Comparison of ENCODE assay signal across 24 mouse cellular contexts in the genomic region with DNA sequence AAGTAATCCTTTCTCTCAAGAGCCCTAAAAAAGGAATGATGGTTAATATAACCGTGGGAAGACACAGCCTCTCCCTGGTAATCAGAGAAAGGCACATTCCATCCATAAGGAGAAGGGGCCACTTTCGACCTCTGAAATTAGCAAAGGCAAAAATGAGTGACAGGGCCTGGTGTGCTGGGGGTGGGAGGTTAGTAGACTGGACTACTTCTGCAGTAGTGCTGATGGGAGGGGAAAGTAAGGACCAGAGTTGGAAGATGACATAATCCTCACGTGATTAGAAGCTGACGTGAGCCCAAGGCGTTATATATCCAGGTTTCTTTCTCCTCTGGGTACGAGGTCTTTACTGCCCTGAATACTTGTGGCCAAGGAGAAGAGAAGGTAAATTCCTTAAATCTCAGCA. TPM values are rescaled to one million over a fixed set of nuclear protein-coding genes. Genes with fewer than 3 reads are reported as not detected.
DNase-seq lines count a peak whose midpoint lies in the region; ATAC-seq and TF ChIP-seq lines count a peak whose summit lies in the region.
"Had no signal": no experiment of that assay in that cellular context is flagged by ENCODE, and none has a peak within 500 bp of the region (broad histone marks: within the 10 kb centered on the region; RNA-seq: fewer than 3 reads in every experiment).

No protein-coding gene starts in this region.

- no peaks in the 10 kb centered on the region for H3K4me1 ChIP-seq in embryonic facial prominence, embryonic 14.5 days (ENCODE audit: control insufficient read depth, insufficient read depth, low read length)
- no peaks in the 10 kb centered on the region for H3K4me1 ChIP-seq in embryonic facial prominence, embryonic 10.5 days
- 0 out of 4 replicates have a peak, but pooled peaks cover 0 to 4% of the 10 kb centered on the region in 2 experiments for H3K4me1 ChIP-seq in heart, embryonic 14.5 days (ENCODE audit: control insufficient read depth in 2 of 2, insufficient read depth in 2 of 2, low read length in 2 of 2)
- no peaks in the 10 kb centered on the region for H3K4me1 ChIP-seq in heart, embryonic 11.5 days (ENCODE audit: control insufficient read depth, insufficient read depth, low read length)
- H3K4me1 ChIP-seq in limb, embryonic 14.5 days (ENCODE audit: control insufficient read depth, insufficient read depth, low read length), result no peaks in the 10 kb centered on the region
- H3K4me1 ChIP-seq in limb, embryonic 10.5 days, result no peaks in the 10 kb centered on the region
- H3K4me1 ChIP-seq: embryonic facial prominence, embryonic 15.5 days; forebrain, embryonic 10.5 days; heart, embryonic 12.5 days; hindbrain, embryonic 10.5 days; intestine, embryonic 15.5 days had no signal

- H3K27ac ChIP-seq in embryonic facial prominence, embryonic 14.5 days (replicated peaks; ENCODE audit: low read depth, low read length), result no peak overlapping the region
- no peak overlapping the region for H3K27ac ChIP-seq in embryonic facial prominence, embryonic 10.5 days (replicated peaks)
- peak overlapping the region; percentile 1 to 50; a peak in 3 of 4 replicates for H3K27ac ChIP-seq in heart, embryonic 14.5 days (replicated peaks in 1 of 2; ENCODE audit: control insufficient read depth in 1 of 2, insufficient read depth in 1 of 2, low read depth in 2 of 2, low read length in 2 of 2)
- no peak overlapping the region for H3K27ac ChIP-seq in heart, embryonic 11.5 days (ENCODE audit: low read depth, low read length)
- no peak overlapping the region for H3K27ac ChIP-seq in limb, embryonic 14.5 days (replicated peaks; ENCODE audit: low read depth, low read length)
- no peak overlapping the region for H3K27ac ChIP-seq in limb, embryonic 10.5 days
- H3K27ac ChIP-seq: embryonic facial prominence, embryonic 15.5 days; forebrain, embryonic 10.5 days; hindbrain, embryonic 10.5 days; hindbrain, embryonic 14.5 days; intestine, embryonic 15.5 days had no signal

- no peak overlapping the region for H3K4me2 ChIP-seq in embryonic facial prominence, embryonic 14.5 days (ENCODE audit: low read depth, low read length)
- H3K4me2 ChIP-seq in heart, embryonic 14.5 days (ENCODE audit: low read length), result 0 out of 2 replicates have a peak overlapping the region, but pooled peaks have one; percentile 11
- no peak overlapping the region for H3K4me2 ChIP-seq in heart, embryonic 11.5 days
- H3K4me2 ChIP-seq in limb, embryonic 14.5 days (replicated peaks; ENCODE audit: low read depth, low read length, severe bottlenecking), result no peak overlapping the region
- H3K4me2 ChIP-seq: embryonic facial prominence, embryonic 15.5 days; heart, embryonic 12.5 days; hindbrain, embryonic 14.5 days; intestine, embryonic 15.5 days had no signal

- no peaks in the 10 kb centered on the region for H3K36me3 ChIP-seq in embryonic facial prominence, embryonic 14.5 days (ENCODE audit: control insufficient read depth, insufficient read depth, low read length)
- no peaks in the 10 kb centered on the region for H3K36me3 ChIP-seq in embryonic facial prominence, embryonic 10.5 days (replicated peaks)
- no peaks in the 10 kb centered on the region for H3K36me3 ChIP-seq in heart, embryonic 14.5 days (ENCODE audit: control insufficient read depth, insufficient read depth, low read length)
- no peaks in the 10 kb centered on the region for H3K36me3 ChIP-seq in heart, embryonic 11.5 days (ENCODE audit: control insufficient read depth, insufficient read depth, low read length)
- H3K36me3 ChIP-seq in limb, embryonic 14.5 days (ENCODE audit: control insufficient read depth, insufficient read depth, low read length), result no peaks in the 10 kb centered on the region
- no peaks in the 10 kb centered on the region for H3K36me3 ChIP-seq in limb, embryonic 10.5 days
- H3K36me3 ChIP-seq: embryonic facial prominence, embryonic 15.5 days; forebrain, embryonic 10.5 days; heart, embryonic 12.5 days; hindbrain, embryonic 10.5 days; intestine, embryonic 15.5 days had no signal

- H3K27me3 ChIP-seq in embryonic facial prominence, embryonic 14.5 days (replicated peaks; ENCODE audit: control insufficient read depth, insufficient read depth, low read length), result peaks cover 5% of the 10 kb centered on the region
- H3K27me3 ChIP-seq in embryonic facial prominence, embryonic 10.5 days (replicated peaks; ENCODE audit: low read depth, poor library complexity, severe bottlenecking), result peaks cover 15% of the 10 kb centered on the region
- H3K27me3 ChIP-seq in heart, embryonic 14.5 days (ENCODE audit: control insufficient read depth, insufficient read depth, low read length), result no peaks in the 10 kb centered on the region
- H3K27me3 ChIP-seq in heart, embryonic 11.5 days (ENCODE audit: control insufficient read depth, insufficient read depth, low read length), result no peaks in the 10 kb centered on the region
- H3K27me3 ChIP-seq in limb, embryonic 14.5 days (ENCODE audit: control insufficient read depth, insufficient read depth, low read length), result no peaks in the 10 kb centered on the region
- H3K27me3 ChIP-seq in limb, embryonic 10.5 days (ENCODE audit: low read depth, poor library complexity, severe bottlenecking), result peaks cover 62% of the 10 kb centered on the region
- H3K27me3 ChIP-seq: heart, embryonic 12.5 days; intestine, embryonic 15.5 days had no signal

- no peak overlapping the region for H3K9ac ChIP-seq in embryonic facial prominence, embryonic 14.5 days (ENCODE audit: low read depth, low read length)
- no peak overlapping the region for H3K9ac ChIP-seq in heart, embryonic 14.5 days (ENCODE audit: low read length)
- H3K9ac ChIP-seq in heart, embryonic 11.5 days (ENCODE audit: low read depth, low read length), result no peak overlapping the region
- H3K9ac ChIP-seq in limb, embryonic 14.5 days (ENCODE audit: low read depth, low read length, severe bottlenecking), result no peak overlapping the region
- H3K9ac ChIP-seq: embryonic facial prominence, embryonic 15.5 days; heart, embryonic 12.5 days; hindbrain, embryonic 14.5 days; intestine, embryonic 15.5 days had no signal

- H3K9me3 ChIP-seq in embryonic facial prominence, embryonic 14.5 days (ENCODE audit: control insufficient read depth, low read length), result no peaks in the 10 kb centered on the region
- no peaks in the 10 kb centered on the region for H3K9me3 ChIP-seq in embryonic facial prominence, embryonic 10.5 days
- no peaks in the 10 kb centered on the region for H3K9me3 ChIP-seq in heart, embryonic 14.5 days (ENCODE audit: control insufficient read depth, low read length)
- no peaks in the 10 kb centered on the region for H3K9me3 ChIP-seq in heart, embryonic 11.5 days (replicated peaks; ENCODE audit: control insufficient read depth, low read length)
- H3K9me3 ChIP-seq in limb, embryonic 14.5 days (ENCODE audit: control insufficient read depth, low read length), result no peaks in the 10 kb centered on the region
- no peaks in the 10 kb centered on the region for H3K9me3 ChIP-seq in limb, embryonic 10.5 days (replicated peaks)
- H3K9me3 ChIP-seq: embryonic facial prominence, embryonic 15.5 days; forebrain, embryonic 10.5 days; heart, embryonic 12.5 days; hindbrain, embryonic 10.5 days; intestine, embryonic 15.5 days had no signal

- 63% methylated on average over 6 of the region's 6 CpGs for WGBS in embryonic facial prominence, embryonic 14.5 days
- WGBS in embryonic facial prominence, embryonic 10.5 days, result 76% methylated on average over 6 of the region's 6 CpGs
- WGBS in heart, embryonic 14.5 days, result 34% methylated on average over 6 of the region's 6 CpGs
- 56% methylated on average over 6 of the region's 6 CpGs for WGBS in heart, embryonic 11.5 days (ENCODE audit: insufficient replicate concordance)
- WGBS in limb, embryonic 14.5 days, result 67% methylated on average over 6 of the region's 6 CpGs
- WGBS in limb, embryonic 10.5 days, result 86% methylated on average over 6 of the region's 6 CpGs

- ATAC-seq in embryonic facial prominence, embryonic 14.5 days (ENCODE audit: low read depth), result peak; percentile 47; the same call in 1 of the 2 replicates
- no peak; the same call in 1 of the 2 replicates for ATAC-seq in heart, embryonic 14.5 days (ENCODE audit: insufficient number of reproducible peaks, insufficient read depth, low FRiP score, low read depth)
- ATAC-seq in heart, embryonic 11.5 days (replicated peaks; ENCODE audit: insufficient number of reproducible peaks, low FRiP score, low TSS enrichment), result no peak
- peak; percentile 78 for ATAC-seq in limb, embryonic 14.5 days (ENCODE audit: low FRiP score, low read depth)
- ATAC-seq: activated CD4-positive, CD25-positive, alpha-beta regulatory T cell, adult 4 months; forebrain, embryonic 14.5 days; intestine, embryonic 15.5 days; Patski had no signal

- no peak for TF ChIP-seq POLR2A in limb, embryonic 14.5 days (IDR thresholded peaks at IDR 0.05; ENCODE audit: borderline replicate concordance, extremely low read depth, insufficient read depth, insufficient read length)

- peak; percentile 28 for DNase-seq in embryonic facial prominence, embryonic 14.5 days (ENCODE audit: low spot score)
- no peak for DNase-seq in embryonic facial prominence, embryonic 10.5 days (ENCODE audit: low spot score)
- DNase-seq in limb, embryonic 14.5 days (ENCODE audit: low spot score), result no peak
- DNase-seq in limb, embryonic 10.5 days (ENCODE audit: low spot score), result no peak
- DNase-seq in spleen, postnatal 4 days (ENCODE audit: low spot score in 2 of 2), result no peak
- DNase-seq: adrenal gland, postnatal 14 days; B cell, adult 2 months; cerebellum, adult 18-20 months; cerebellum, adult 9-11 months; cerebellum, postnatal 36 days; gastrocnemius, postnatal 36 days; kidney, adult 18-20 months had no signal

- H3K4me3 ChIP-seq in embryonic facial prominence, embryonic 14.5 days (ENCODE audit: low read depth, low read length), result no peak overlapping the region
- no peak overlapping the region for H3K4me3 ChIP-seq in embryonic facial prominence, embryonic 10.5 days
- H3K4me3 ChIP-seq in heart, embryonic 14.5 days (ENCODE audit: control insufficient read depth in 1 of 2, insufficient read depth in 1 of 2, low read depth in 1 of 2, low read length in 2 of 2), result no peak overlapping the region
- H3K4me3 ChIP-seq in heart, embryonic 11.5 days (ENCODE audit: low read depth, low read length), result no peak overlapping the region
- H3K4me3 ChIP-seq in limb, embryonic 14.5 days (replicated peaks; ENCODE audit: low read length), result no peak overlapping the region
- H3K4me3 ChIP-seq in limb, embryonic 10.5 days, result no peak overlapping the region
- H3K4me3 ChIP-seq: embryonic facial prominence, embryonic 15.5 days; erythroblast, embryonic 14.5 days; forebrain, embryonic 10.5 days; heart, embryonic 12.5 days; hindbrain, embryonic 10.5 days; intestine, embryonic 15.5 days had no signal

RNA-seq across cellular contexts. Expression of gene Bex1, which starts 8.4 kb away (rescaled TPM):
- 131 and 140 TPM in 2 replicates for polyA plus RNA-seq in embryonic facial prominence, embryonic 14.5 days (2014; fragmentation: Nextera tagmentation; extraction: Ambion mirVana)
- 135 and 145 TPM in 2 replicates for polyA plus RNA-seq in embryonic facial prominence, embryonic 10.5 days (2016; fragmentation: Nextera tagmentation; extraction: Ambion mirVana)
- polyA plus RNA-seq in heart, embryonic 14.5 days (2014; fragmentation: Nextera tagmentation; extraction: Ambion mirVana), result 232 and 239 TPM in 2 replicates
- polyA plus RNA-seq in heart, embryonic 11.5 days (2014; fragmentation: Nextera tagmentation; extraction: Ambion mirVana), result 197 and 204 TPM in 2 replicates
- polyA plus RNA-seq in limb, embryonic 14.5 days (2012; rRNA removed), result 68.3 and 112 TPM in 2 replicates
- polyA plus RNA-seq in limb, embryonic 14.5 days (2014; fragmentation: Nextera tagmentation; extraction: Ambion mirVana), result 83.7 and 92.3 TPM in 2 replicates
- polyA plus RNA-seq in limb, embryonic 10.5 days (2016; fragmentation: Nextera tagmentation; extraction: Ambion mirVana), result 100 and 107 TPM in 2 replicates
- polyA plus RNA-seq: activated CD4-positive, CD25-positive, alpha-beta regulatory T cell, adult 4 months had no signal

RNA-seq across cellular contexts. Expression of gene Tceal7, which starts 9.1 kb away (rescaled TPM):
- polyA plus RNA-seq in embryonic facial prominence, embryonic 14.5 days (2014; fragmentation: Nextera tagmentation; extraction: Ambion mirVana), result 271 and 420 TPM in 2 replicates
- 0.58 and 0.82 TPM in 2 replicates for polyA plus RNA-seq in embryonic facial prominence, embryonic 10.5 days (2016; fragmentation: Nextera tagmentation; extraction: Ambion mirVana)
- 16.0 and 16.7 TPM in 2 replicates for polyA plus RNA-seq in heart, embryonic 14.5 days (2014; fragmentation: Nextera tagmentation; extraction: Ambion mirVana)
- polyA plus RNA-seq in heart, embryonic 11.5 days (2014; fragmentation: Nextera tagmentation; extraction: Ambion mirVana), result 6.6 and 7.3 TPM in 2 replicates
- polyA plus RNA-seq in limb, embryonic 14.5 days (2012; rRNA removed), result 56.8 and 88.7 TPM in 2 replicates
- 74.4 and 121 TPM in 2 replicates for polyA plus RNA-seq in limb, embryonic 14.5 days (2014; fragmentation: Nextera tagmentation; extraction: Ambion mirVana)
- 0.44 and 0.64 TPM in 2 replicates for polyA plus RNA-seq in limb, embryonic 10.5 days (2016; fragmentation: Nextera tagmentation; extraction: Ambion mirVana)
- polyA plus RNA-seq: activated CD4-positive, CD25-positive, alpha-beta regulatory T cell, adult 4 months; erythroblast, embryonic 14.5 days; Patski had no signal

RNA-seq across cellular contexts. Expression of gene Tceal5, which starts 20.0 kb away (rescaled TPM):
- 6.6 and 7.0 TPM in 2 replicates for polyA plus RNA-seq in embryonic facial prominence, embryonic 14.5 days (2014; fragmentation: Nextera tagmentation; extraction: Ambion mirVana)
- 4.8 and 5.6 TPM in 2 replicates for polyA plus RNA-seq in embryonic facial prominence, embryonic 10.5 days (2016; fragmentation: Nextera tagmentation; extraction: Ambion mirVana)
- 5.6 and 6.9 TPM in 2 replicates for polyA plus RNA-seq in heart, embryonic 14.5 days (2014; fragmentation: Nextera tagmentation; extraction: Ambion mirVana)
- 4.0 and 5.9 TPM in 2 replicates for polyA plus RNA-seq in heart, embryonic 11.5 days (2014; fragmentation: Nextera tagmentation; extraction: Ambion mirVana)
- polyA plus RNA-seq in limb, embryonic 14.5 days (2012; rRNA removed), result 10.2 and 25.8 TPM in 2 replicates
- 4.7 and 5.6 TPM in 2 replicates for polyA plus RNA-seq in limb, embryonic 14.5 days (2014; fragmentation: Nextera tagmentation; extraction: Ambion mirVana)
- 3.2 and 4.7 TPM in 2 replicates for polyA plus RNA-seq in limb, embryonic 10.5 days (2016; fragmentation: Nextera tagmentation; extraction: Ambion mirVana)
- polyA plus RNA-seq: activated CD4-positive, CD25-positive, alpha-beta regulatory T cell, adult 4 months; Patski had no signal

RNA-seq across cellular contexts. Expression of gene Tceal9, which starts 21.2 kb away (rescaled TPM):
- 553 and 556 TPM in 2 replicates for polyA plus RNA-seq in embryonic facial prominence, embryonic 14.5 days (2014; fragmentation: Nextera tagmentation; extraction: Ambion mirVana)
- 471 and 531 TPM in 2 replicates for polyA plus RNA-seq in embryonic facial prominence, embryonic 10.5 days (2016; fragmentation: Nextera tagmentation; extraction: Ambion mirVana)
- polyA plus RNA-seq in heart, embryonic 14.5 days (2014; fragmentation: Nextera tagmentation; extraction: Ambion mirVana), result 488 and 515 TPM in 2 replicates
- polyA plus RNA-seq in heart, embryonic 11.5 days (2014; fragmentation: Nextera tagmentation; extraction: Ambion mirVana), result 595 and 603 TPM in 2 replicates
- 336 and 383 TPM in 2 replicates for polyA plus RNA-seq in limb, embryonic 14.5 days (2012; rRNA removed)
- polyA plus RNA-seq in limb, embryonic 14.5 days (2014; fragmentation: Nextera tagmentation; extraction: Ambion mirVana), result 626 and 632 TPM in 2 replicates
- 496 and 558 TPM in 2 replicates for polyA plus RNA-seq in limb, embryonic 10.5 days (2016; fragmentation: Nextera tagmentation; extraction: Ambion mirVana)

RNA-seq across cellular contexts. Expression of gene Bex3, which starts 46.3 kb away (rescaled TPM):
- 391 and 421 TPM in 2 replicates for polyA plus RNA-seq in embryonic facial prominence, embryonic 14.5 days (2014; fragmentation: Nextera tagmentation; extraction: Ambion mirVana)
- polyA plus RNA-seq in embryonic facial prominence, embryonic 10.5 days (2016; fragmentation: Nextera tagmentation; extraction: Ambion mirVana), result 691 TPM in 2 replicates
- 499 and 525 TPM in 2 replicates for polyA plus RNA-seq in heart, embryonic 14.5 days (2014; fragmentation: Nextera tagmentation; extraction: Ambion mirVana)
- polyA plus RNA-seq in heart, embryonic 11.5 days (2014; fragmentation: Nextera tagmentation; extraction: Ambion mirVana), result 780 and 783 TPM in 2 replicates
- polyA plus RNA-seq in limb, embryonic 14.5 days (2012; rRNA removed), result 387 and 467 TPM in 2 replicates
- polyA plus RNA-seq in limb, embryonic 14.5 days (2014; fragmentation: Nextera tagmentation; extraction: Ambion mirVana), result 442 and 482 TPM in 2 replicates
- 633 and 675 TPM in 2 replicates for polyA plus RNA-seq in limb, embryonic 10.5 days (2016; fragmentation: Nextera tagmentation; extraction: Ambion mirVana)

Comparison
In these comparisons a context has a peak if more than half of its experiments do, and no peak if none do; other contexts are left out.
1. H3K27ac ChIP-seq: peak in heart, embryonic 14.5 days (2 of 2); none in embryonic facial prominence, embryonic 14.5 days (single experiment), embryonic facial prominence, embryonic 10.5 days (single experiment), heart, embryonic 11.5 days (single experiment), limb, embryonic 14.5 days (single experiment) and limb, embryonic 10.5 days (single experiment).
2. ATAC-seq: peak in embryonic facial prominence, embryonic 14.5 days (single experiment) and limb, embryonic 14.5 days (single experiment); none in heart, embryonic 14.5 days (single experiment) and heart, embryonic 11.5 days (single experiment).